Mouse (Mus musculus) liver, embryonic 11.5 days (tissue): Measurements from ENCODE around the gene Nfia. TPM values are rescaled to one million over a fixed set of nuclear protein-coding genes. Genes with fewer than 3 reads are reported as not detected.

Experiments
- ATAC-seq: fragments of 200-750 bp; cut with Nextera tagmentation; replicated peaks from 2 replicates; pipeline ENCODE4 v1.8.0; 2017; ENCODE audit warnings: moderate number of reproducible peaks, mild to moderate bottlenecking, moderate TSS enrichment, moderate library complexity; ENCODE audit not compliant: low FRiP score
- DNase-seq: peaks from one replicate; pipeline ENCODE4 v3.0.0-alpha.2; 2017; ENCODE audit warnings: low spot score
- H3K27ac ChIP-seq: fragments of 300-500 bp; sonication (generic); 2 replicates; pipeline ENCODE4 v1.5.1; 2014; ENCODE audit warnings: mild to moderate bottlenecking, low read depth, low read length, control low read depth
- H3K27me3 ChIP-seq: fragments of 300-500 bp; sonication (generic); replicated peaks from 2 replicates; pipeline ENCODE4 v1.6.1; 2014; ENCODE audit warnings: low read length, mixed read lengths; ENCODE audit not compliant: control insufficient read depth, insufficient read depth
- H3K36me3 ChIP-seq: fragments of 300-500 bp; sonication (generic); 2 replicates; pipeline ENCODE4 v1.6.1; 2014; ENCODE audit warnings: mild to moderate bottlenecking, low read length, moderate library complexity, mixed read lengths; ENCODE audit not compliant: control insufficient read depth, insufficient read depth
- H3K4me1 ChIP-seq: fragments of 300-500 bp; sonication (generic); replicated peaks from 2 replicates; pipeline ENCODE4 v1.6.1; 2014; ENCODE audit warnings: low read length, mixed read lengths; ENCODE audit not compliant: control insufficient read depth, insufficient read depth
- H3K4me2 ChIP-seq: fragments of 300-500 bp; sonication (generic); 2 replicates; pipeline ENCODE4 v1.6.1; 2014; ENCODE audit warnings: mild to moderate bottlenecking, control low read depth, moderate library complexity
- H3K4me3 ChIP-seq: fragments of 300-500 bp; sonication (generic); 2 replicates; pipeline ENCODE4 v1.5.1; 2014; ENCODE audit warnings: low read depth, low read length, control low read depth
- H3K9ac ChIP-seq: fragments of 300-500 bp; sonication (generic); 2 replicates; pipeline ENCODE4 v1.6.1; 2014; ENCODE audit warnings: low read depth, low read length, control low read depth
- H3K9me3 ChIP-seq: fragments of 300-500 bp; sonication (generic); 2 replicates; pipeline ENCODE4 v1.6.1; 2016; ENCODE audit warnings: low read length, inconsistent platforms, mixed read lengths; ENCODE audit not compliant: control insufficient read depth
- WGBS: fragments of 180-500 bp; shearing (Covaris S2); extraction: QIAGEN DNeasy Blood & Tissue Kit; methylation state at CpG from one replicate; pipeline ENCODE4 v1.1.7; 2014; 5-methylcytosine and 5-hydroxymethylcytosine counted together
- polyA plus RNA-seq: library from polyadenylated mRNA; unstranded; fragments of >200 nt; fragmentation: Nextera tagmentation; extraction: Ambion mirVana; gene quantifications from 2 replicates; pipeline ENCODE4 v1.2.1, GENCODE M21; 2014

Nfia gene
- polyA plus RNA-seq, 1 experiment from 2014 or later: 11.3 TPM

GRCm38 (mm10) chr4:98103337-98103666 lies 330.8 kb downstream of the Nfia start:
- Histone ChIP-seq H3K9me3 (no peaks in the 10 kb centered on the region), H3K27me3 (peaks cover 5% of the 10 kb centered on the region; the same call in 1 of the 2 replicates), H3K36me3 (no peaks in the 10 kb centered on the region), H3K4me1 (peaks cover 22% of the 10 kb centered on the region), H3K4me3 (no peak overlapping the region), H3K9ac (no peak overlapping the region), H3K4me2 (no peak overlapping the region), H3K27ac (no peak overlapping the region)
- DNase-seq (no peak), ATAC-seq (no peak)
- 70% methylated on average over 2 of the region's 2 CpGs for WGBS

GRCm38 (mm10) chr4:98104161-98104560 lies 331.6 kb downstream of the Nfia start:
- Histone ChIP-seq H3K4me3 (no peak overlapping the region), H3K4me1 (peaks cover 14% of the 10 kb centered on the region; the same call in 1 of the 2 replicates), H3K4me2 (no peak overlapping the region), H3K27ac (no peak overlapping the region), H3K9me3 (no peaks in the 10 kb centered on the region), H3K27me3 (peaks cover 5% of the 10 kb centered on the region; the same call in 1 of the 2 replicates), H3K9ac (no peak overlapping the region), H3K36me3 (no peaks in the 10 kb centered on the region)
- WGBS: 83% methylated on average over 8 of the region's 8 CpGs
- ATAC-seq (no peak), DNase-seq (no peak)

GRCm38 (mm10) chr4:98104911-98105702 lies 332.6 kb downstream of the Nfia start:
- ATAC-seq: no peak
- peaks cover 14% of the 10 kb centered on the region; the same call in 1 of the 2 replicates for H3K4me1 ChIP-seq
- DNase-seq: no peak
- no peaks in the 10 kb centered on the region for H3K9me3 ChIP-seq
- H3K9ac ChIP-seq: no peak overlapping the region
- H3K36me3 ChIP-seq: no peaks in the 10 kb centered on the region
- no peak overlapping the region for H3K4me3 ChIP-seq
- no peak overlapping the region for H3K4me2 ChIP-seq
- WGBS: 56% methylated on average over 9 of the region's 9 CpGs
- peaks cover 5% of the 10 kb centered on the region; the same call in 1 of the 2 replicates for H3K27me3 ChIP-seq
- no peak overlapping the region for H3K27ac ChIP-seq

GRCm38 (mm10) chr4:98105971-98106370 lies 333.4 kb downstream of the Nfia start:
- DNase-seq: no peak
- no peak for ATAC-seq

GRCm38 (mm10) chr4:98106445-98107092 lies 334.0 kb downstream of the Nfia start:
- no peak overlapping the region for H3K4me3 ChIP-seq
- no peak overlapping the region for H3K27ac ChIP-seq
- H3K4me2 ChIP-seq: no peak overlapping the region
- no peaks in the 10 kb centered on the region for H3K9me3 ChIP-seq
- no peaks in the 10 kb centered on the region for H3K36me3 ChIP-seq
- H3K9ac ChIP-seq: no peak overlapping the region
- peaks cover 5% of the 10 kb centered on the region; the same call in 1 of the 2 replicates for H3K27me3 ChIP-seq
- 38% methylated on average over 14 of the region's 14 CpGs for WGBS
- ATAC-seq: no peak
- H3K4me1 ChIP-seq: peaks cover 13% of the 10 kb centered on the region; the same call in 1 of the 2 replicates
- DNase-seq: no peak

More at GRCm38 (mm10) chr4:98105971-98106370, 333.4 kb downstream of the Nfia start:
- H3K4me1 ChIP-seq: peaks cover 14% of the 10 kb centered on the region; the same call in 1 of the 2 replicates
- no peak overlapping the region for H3K9ac ChIP-seq
- H3K9me3 ChIP-seq: no peaks in the 10 kb centered on the region
- no peak overlapping the region for H3K4me2 ChIP-seq
- no peak overlapping the region for H3K27ac ChIP-seq
- H3K36me3 ChIP-seq: no peaks in the 10 kb centered on the region
- 69% methylated on average over 6 of the region's 6 CpGs for WGBS
- H3K27me3 ChIP-seq: peaks cover 5% of the 10 kb centered on the region; the same call in 1 of the 2 replicates
- H3K4me3 ChIP-seq: no peak overlapping the region

- 17% methylated on average over 4 of the region's 4 CpGs for WGBS
- no peak overlapping the region for H3K4me3 ChIP-seq
- H3K9ac ChIP-seq: no peak overlapping the region
- DNase-seq (no peak), ATAC-seq (no peak)
- no peak overlapping the region for H3K4me2 ChIP-seq
- H3K27me3 ChIP-seq: peaks cover 5% of the 10 kb centered on the region; the same call in 1 of the 2 replicates
- no peak overlapping the region; the same call in 1 of the 2 replicates for H3K27ac ChIP-seq
- no peaks in the 10 kb centered on the region for H3K9me3 ChIP-seq
- peaks cover 11% of the 10 kb centered on the region; the same call in 1 of the 2 replicates for H3K4me1 ChIP-seq
- no peaks in the 10 kb centered on the region for H3K36me3 ChIP-seq
Measured at GRCm38 (mm10) chr4:98107093-98107453, 334.5 kb downstream of the Nfia start.

- 36% methylated on average over 9 of the region's 9 CpGs for WGBS
- H3K4me1 ChIP-seq: peaks cover 11% of the 10 kb centered on the region; the same call in 1 of the 2 replicates
- peak overlapping the region; percentile 30; the same call in 1 of the 2 replicates for H3K27ac ChIP-seq
- no peak for DNase-seq
- H3K9ac ChIP-seq: no peak overlapping the region
- no peak overlapping the region for H3K4me2 ChIP-seq
- no peak overlapping the region for H3K4me3 ChIP-seq
- peaks cover 5% of the 10 kb centered on the region; the same call in 1 of the 2 replicates for H3K27me3 ChIP-seq
- H3K36me3 ChIP-seq: no peaks in the 10 kb centered on the region
- no peaks in the 10 kb centered on the region for H3K9me3 ChIP-seq
- no peak for ATAC-seq
Measured at GRCm38 (mm10) chr4:98107936-98108675, 335.6 kb downstream of the Nfia start.

GRCm38 (mm10) chr4:98108676-98109016 lies 336.1 kb downstream of the Nfia start:
- Histone ChIP-seq H3K4me2 (no peak overlapping the region), H3K4me1 (peaks cover 11% of the 10 kb centered on the region; the same call in 1 of the 2 replicates), H3K9ac (no peak overlapping the region), H3K36me3 (no peaks in the 10 kb centered on the region), H3K27ac (peak overlapping the region; percentile 30; the same call in 1 of the 2 replicates), H3K9me3 (no peaks in the 10 kb centered on the region), H3K27me3 (peaks cover 5% of the 10 kb centered on the region; the same call in 1 of the 2 replicates), H3K4me3 (no peak overlapping the region)
- ATAC-seq (peak; percentile 50; the same call in 1 of the 2 replicates), DNase-seq (no peak)
- WGBS: 23% methylated on average over 4 of the region's 4 CpGs
